Mouse (Mus musculus): ENCODE data around the gene Rps6ka2. TPM values are rescaled to one million over a fixed set of nuclear protein-coding genes. Genes with fewer than 3 reads are reported as not detected.
"Not testable (repeated sequence)": the region's sequence is repeated elsewhere in the genome, so short reads cannot be mapped to it uniquely, and the experiment has no call there.

The Rps6ka2 gene
- total and polyA plus RNA-seq, 3 experiments = 0.22 TPM; not detected in 2

GRCm38 (mm10) chr17:7286422-7287050 is 116.6 kb downstream of the Rps6ka2 start:
- peaks cover 2% of the 10 kb centered on the region; the same call in 1 of the 2 replicates for H3K27me3 ChIP-seq (ENCODE audit: insufficient read depth, low read length)
- no peaks in the 10 kb centered on the region for H3K4me1 ChIP-seq (ENCODE audit: insufficient read depth, low read depth, low read length)
- peaks cover 26% of the 10 kb centered on the region for H3K9me3 ChIP-seq (replicated peaks)
- H3K36me3 ChIP-seq (replicated peaks) = no peaks in the 10 kb centered on the region
- no peak overlapping the region for H3K4me3 ChIP-seq (ENCODE audit: low read depth, low read length)
- no peak for ATAC-seq (ENCODE audit: extremely low read depth, insufficient number of reproducible peaks, low FRiP score, poor library complexity, severe bottlenecking)
- no peak for DNase-seq (ENCODE audit: low spot score)
- TF ChIP-seq POLR2AphosphoS5 (IDR thresholded peaks at IDR 0.05; ENCODE audit: insufficient replicate concordance, low read depth, low read length) (no peak), CTCF (IDR thresholded peaks at IDR 0.05; ENCODE audit: low read depth, low read length) (no peak), TAL1 (conservative IDR thresholded peaks at IDR 0.05; ENCODE audit: low read depth, low read length) (no peak), GATA1 (IDR thresholded peaks at IDR 0.05; ENCODE audit: borderline replicate concordance, low read length) (no peak), GATA2 (IDR thresholded peaks at IDR 0.05; ENCODE audit: borderline replicate concordance, low read depth, low read length) (no peak)

- Histone ChIP-seq H3K27me3 (ENCODE audit: insufficient read depth, low read length) (peaks cover 6% of the 10 kb centered on the region; the same call in 1 of the 2 replicates), H3K4me3 (ENCODE audit: low read depth, low read length) (no peak overlapping the region), H3K4me1 (ENCODE audit: insufficient read depth, low read depth, low read length) (no peaks in the 10 kb centered on the region), H3K9me3 (replicated peaks) (peaks cover 25% of the 10 kb centered on the region), H3K36me3 (replicated peaks) (no peaks in the 10 kb centered on the region)
- ATAC-seq (ENCODE audit: extremely low read depth, insufficient number of reproducible peaks, low FRiP score, poor library complexity, severe bottlenecking) = no peak
- no peak for DNase-seq (ENCODE audit: low spot score)
- no peak for TF ChIP-seq GATA1 (IDR thresholded peaks at IDR 0.05; ENCODE audit: borderline replicate concordance, low read length)
Observed at GRCm38 (mm10) chr17:7292012-7292684, 122.2 kb downstream of the Rps6ka2 start.

- DNase-seq (ENCODE audit: low spot score); H3K36me3 ChIP-seq (replicated peaks); H3K9me3 ChIP-seq (replicated peaks); H3K4me3 ChIP-seq (ENCODE audit: low read depth, low read length); H3K27me3 ChIP-seq (ENCODE audit: insufficient read depth, low read length); H3K4me1 ChIP-seq (ENCODE audit: insufficient read depth, low read depth, low read length): not testable (repeated sequence)
- ATAC-seq (ENCODE audit: extremely low read depth, insufficient number of reproducible peaks, low FRiP score, poor library complexity, severe bottlenecking) = peak; percentile 43; the same call in 1 of the 2 replicates
Observed at GRCm38 (mm10) chr17:7306278-7307196, 136.6 kb downstream of the Rps6ka2 start.

GRCm38 (mm10) chr17:7315693-7316382 is 145.9 kb downstream of the Rps6ka2 start:
- not testable (repeated sequence) for ATAC-seq (ENCODE audit: extremely low read depth, insufficient number of reproducible peaks, low FRiP score, poor library complexity, severe bottlenecking); H3K27me3 ChIP-seq (ENCODE audit: insufficient read depth, low read length); DNase-seq (ENCODE audit: low spot score); H3K9me3 ChIP-seq (replicated peaks); H3K4me3 ChIP-seq (ENCODE audit: low read depth, low read length); H3K36me3 ChIP-seq (replicated peaks); H3K4me1 ChIP-seq (ENCODE audit: insufficient read depth, low read depth, low read length)

GRCm38 (mm10) chr17:7319789-7320188 is 149.9 kb downstream of the Rps6ka2 start:
- DNase-seq (ENCODE audit: low spot score); H3K36me3 ChIP-seq (replicated peaks); H3K9me3 ChIP-seq (replicated peaks); H3K27me3 ChIP-seq (ENCODE audit: insufficient read depth, low read length); H3K4me3 ChIP-seq (ENCODE audit: low read depth, low read length); H3K4me1 ChIP-seq (ENCODE audit: insufficient read depth, low read depth, low read length); ATAC-seq (ENCODE audit: extremely low read depth, insufficient number of reproducible peaks, low FRiP score, poor library complexity, severe bottlenecking): not testable (repeated sequence)

GRCm38 (mm10) chr17:7324346-7324745 is 154.4 kb downstream of the Rps6ka2 start, which contains the start of gene Tcp10a:
TSS of gene Tcp10a (plus strand) at chr17:7324646.
- not testable (repeated sequence) for ATAC-seq (ENCODE audit: extremely low read depth, insufficient number of reproducible peaks, low FRiP score, poor library complexity, severe bottlenecking); H3K4me1 ChIP-seq (ENCODE audit: insufficient read depth, low read depth, low read length); H3K9me3 ChIP-seq (replicated peaks); H3K4me3 ChIP-seq (ENCODE audit: low read depth, low read length); H3K27me3 ChIP-seq (ENCODE audit: insufficient read depth, low read length); DNase-seq (ENCODE audit: low spot score); H3K36me3 ChIP-seq (replicated peaks)

- not testable (repeated sequence) for H3K9me3 ChIP-seq (replicated peaks); H3K4me3 ChIP-seq (ENCODE audit: low read depth, low read length); H3K36me3 ChIP-seq (replicated peaks); H3K4me1 ChIP-seq (ENCODE audit: insufficient read depth, low read depth, low read length); H3K27me3 ChIP-seq (ENCODE audit: insufficient read depth, low read length); DNase-seq (ENCODE audit: low spot score); ATAC-seq (ENCODE audit: extremely low read depth, insufficient number of reproducible peaks, low FRiP score, poor library complexity, severe bottlenecking)
Observed at GRCm38 (mm10) chr17:7326415-7326814, 156.5 kb downstream of the Rps6ka2 start.

GRCm38 (mm10) chr17:7332745-7333144 is 162.8 kb downstream of the Rps6ka2 start:
- not testable (repeated sequence) for H3K36me3 ChIP-seq (replicated peaks); H3K27me3 ChIP-seq (ENCODE audit: insufficient read depth, low read length); DNase-seq (ENCODE audit: low spot score); H3K4me3 ChIP-seq (ENCODE audit: low read depth, low read length); ATAC-seq (ENCODE audit: extremely low read depth, insufficient number of reproducible peaks, low FRiP score, poor library complexity, severe bottlenecking); H3K4me1 ChIP-seq (ENCODE audit: insufficient read depth, low read depth, low read length); H3K9me3 ChIP-seq (replicated peaks)

- not testable (repeated sequence) for DNase-seq (ENCODE audit: low spot score); H3K27me3 ChIP-seq (ENCODE audit: insufficient read depth, low read length); H3K4me1 ChIP-seq (ENCODE audit: insufficient read depth, low read depth, low read length); H3K36me3 ChIP-seq (replicated peaks); H3K4me3 ChIP-seq (ENCODE audit: low read depth, low read length); ATAC-seq (ENCODE audit: extremely low read depth, insufficient number of reproducible peaks, low FRiP score, poor library complexity, severe bottlenecking); H3K9me3 ChIP-seq (replicated peaks)
Observed at GRCm38 (mm10) chr17:7337381-7337780, 167.5 kb downstream of the Rps6ka2 start.

GRCm38 (mm10) chr17:7348765-7349164 is 178.8 kb downstream of the Rps6ka2 start:
- not testable (repeated sequence) for H3K4me3 ChIP-seq (ENCODE audit: low read depth, low read length); H3K27me3 ChIP-seq (ENCODE audit: insufficient read depth, low read length); H3K4me1 ChIP-seq (ENCODE audit: insufficient read depth, low read depth, low read length); H3K9me3 ChIP-seq (replicated peaks); DNase-seq (ENCODE audit: low spot score); ATAC-seq (ENCODE audit: extremely low read depth, insufficient number of reproducible peaks, low FRiP score, poor library complexity, severe bottlenecking); H3K36me3 ChIP-seq (replicated peaks)

Measured in G1E (cell line).